Mouse (Mus musculus) yolk sac, embryonic 10.5 days (tissue): Measurements from ENCODE around the gene Klhl10.

Experiments
- DNase-seq: peaks from one replicate; pipeline ENCODE4 v3.0.0-alpha.2; 2017; ENCODE audit warnings: low spot score

The Klhl10 gene

GRCm38 (mm10) chr11:100441797-100442196, at the start of gene Klhl10, which contains the start of gene Nt5c3b:
Klhl10 (plus strand) TSS chr11:100441917.
Nt5c3b (minus strand) TSS chr11:100441808.
- no peak for DNase-seq

- no peak for DNase-seq
Measured at GRCm38 (mm10) chr11:100392958-100393357, 48.8 kb upstream of the Klhl10 start.

- peak; percentile 29 for DNase-seq
Measured at GRCm38 (mm10) chr11:100393733-100394132, 48.0 kb upstream of the Klhl10 start.

GRCm38 (mm10) chr11:100394353-100395074, 47.2 kb upstream of the Klhl10 start:
- DNase-seq = no peak

GRCm38 (mm10) chr11:100395200-100395599, 46.5 kb upstream of the Klhl10 start:
- peak; percentile 76 for DNase-seq

GRCm38 (mm10) chr11:100395861-100396631, 45.7 kb upstream of the Klhl10 start:
- peak; percentile 80 for DNase-seq

- DNase-seq = peak; percentile 67
Measured at GRCm38 (mm10) chr11:100396886-100397599, 44.7 kb upstream of the Klhl10 start.

GRCm38 (mm10) chr11:100397600-100398389, 43.9 kb upstream of the Klhl10 start, which contains the start of gene Jup:
Jup (minus strand) TSS chr11:100397763.
- peak; percentile 100 for DNase-seq

GRCm38 (mm10) chr11:100398517-100398916, 43.2 kb upstream of the Klhl10 start:
- no peak for DNase-seq

- no peak for DNase-seq
Measured at GRCm38 (mm10) chr11:100399320-100399719, 42.4 kb upstream of the Klhl10 start.

GRCm38 (mm10) chr11:100399727-100400538, 41.8 kb upstream of the Klhl10 start:
- no peak for DNase-seq

- no peak for DNase-seq
Measured at GRCm38 (mm10) chr11:100400842-100401241, 40.9 kb upstream of the Klhl10 start.

- DNase-seq = no peak
Measured at GRCm38 (mm10) chr11:100402240-100402639, 39.5 kb upstream of the Klhl10 start.

- DNase-seq = no peak
Measured at GRCm38 (mm10) chr11:100402682-100403081, 39.0 kb upstream of the Klhl10 start.

- no peak for DNase-seq
Measured at GRCm38 (mm10) chr11:100403445-100404134, 38.1 kb upstream of the Klhl10 start.

- no peak for DNase-seq
Measured at GRCm38 (mm10) chr11:100404456-100405074, 37.2 kb upstream of the Klhl10 start.

GRCm38 (mm10) chr11:100406273-100406672, 35.4 kb upstream of the Klhl10 start:
- DNase-seq = no peak

GRCm38 (mm10) chr11:100406995-100407705, 34.6 kb upstream of the Klhl10 start:
- no peak for DNase-seq
